Mouse (Mus musculus) adrenal gland, postnatal 25 days (tissue): ENCODE measurements around the gene Hs3st1. TPM values are rescaled to one million over a fixed set of nuclear protein-coding genes. Genes with fewer than 3 reads are reported as not detected.
A peak's percentile ranks its signal among the peaks of the same experiment; 100 is the strongest.

Experiments used
- DNase-seq: peaks from one replicate; pipeline ENCODE4 v3.0.0; 2021; ENCODE audit warnings: mixed read lengths
- total RNA-seq: library from RNA; stranded (reverse); gene quantifications from 2 replicates; pipeline ENCODE4 v1.2.3, GENCODE M21; 2021

Gene Hs3st1
- total RNA-seq, 1 experiment from 2014 or later: 36.1 TPM

- DNase-seq: no peak
Observed at GRCm38 (mm10) chr5:39643260-39643923, 111.9 kb downstream of the Hs3st1 start.

GRCm38 (mm10) chr5:39642222-39642770 lies 113.0 kb downstream of the Hs3st1 start:
- no peak for DNase-seq

- DNase-seq: peak; percentile 75
Observed at GRCm38 (mm10) chr5:39639438-39640177, 115.7 kb downstream of the Hs3st1 start.

GRCm38 (mm10) chr5:39638926-39639325 lies 116.3 kb downstream of the Hs3st1 start:
- DNase-seq: no peak

DNA sequence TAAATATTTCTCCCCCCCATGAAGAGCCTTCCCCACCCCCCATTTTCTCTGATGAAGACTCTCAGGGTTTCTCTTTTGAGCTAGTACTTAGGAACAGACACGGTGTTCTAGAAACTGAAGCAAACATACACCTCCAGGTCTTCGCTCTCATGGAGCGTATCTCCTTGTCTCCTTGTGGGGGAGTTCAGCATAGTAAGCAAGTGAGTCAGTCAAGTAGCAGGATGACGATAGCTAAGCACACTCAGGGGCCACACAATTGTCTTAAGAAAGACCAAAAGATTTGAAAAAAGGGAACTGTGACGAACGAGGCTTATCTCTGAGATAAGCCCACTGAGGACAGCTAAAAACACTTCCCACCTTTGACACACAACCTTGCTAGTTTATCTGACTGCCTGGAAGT lies 117.4 kb downstream of the Hs3st1 start:
- no peak for DNase-seq

- no peak for DNase-seq
Observed at GRCm38 (mm10) chr5:39636090-39636489, 119.2 kb downstream of the Hs3st1 start.

GRCm38 (mm10) chr5:39634300-39635047 lies 120.8 kb downstream of the Hs3st1 start:
- no peak for DNase-seq

DNA sequence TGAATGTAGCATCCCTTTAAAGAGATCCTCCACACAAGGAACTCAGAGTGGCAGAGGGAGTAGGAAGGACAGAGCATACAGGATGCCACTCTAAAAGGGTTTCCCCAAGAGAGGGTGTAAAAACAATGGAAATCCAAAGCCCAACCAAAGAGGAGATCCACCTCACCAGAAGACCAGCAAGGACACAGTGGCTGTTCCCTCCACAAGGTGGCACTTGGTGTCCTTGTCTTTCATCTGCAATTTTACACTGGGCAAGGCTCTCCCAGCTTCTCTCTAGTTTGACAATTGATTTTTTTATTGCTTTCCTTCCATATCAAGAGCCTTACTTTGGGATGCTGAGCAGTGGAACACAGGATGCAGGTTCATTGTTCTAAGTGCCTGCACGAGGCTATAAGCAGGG lies 122.1 kb downstream of the Hs3st1 start:
- DNase-seq: no peak

- no peak for DNase-seq
Observed at GRCm38 (mm10) chr5:39630841-39631240, 124.4 kb downstream of the Hs3st1 start.

- DNase-seq: no peak
Observed at GRCm38 (mm10) chr5:39625037-39625473, 130.2 kb downstream of the Hs3st1 start.

- DNase-seq: no peak
Observed at GRCm38 (mm10) chr5:39624218-39624590, 131.1 kb downstream of the Hs3st1 start.

DNA sequence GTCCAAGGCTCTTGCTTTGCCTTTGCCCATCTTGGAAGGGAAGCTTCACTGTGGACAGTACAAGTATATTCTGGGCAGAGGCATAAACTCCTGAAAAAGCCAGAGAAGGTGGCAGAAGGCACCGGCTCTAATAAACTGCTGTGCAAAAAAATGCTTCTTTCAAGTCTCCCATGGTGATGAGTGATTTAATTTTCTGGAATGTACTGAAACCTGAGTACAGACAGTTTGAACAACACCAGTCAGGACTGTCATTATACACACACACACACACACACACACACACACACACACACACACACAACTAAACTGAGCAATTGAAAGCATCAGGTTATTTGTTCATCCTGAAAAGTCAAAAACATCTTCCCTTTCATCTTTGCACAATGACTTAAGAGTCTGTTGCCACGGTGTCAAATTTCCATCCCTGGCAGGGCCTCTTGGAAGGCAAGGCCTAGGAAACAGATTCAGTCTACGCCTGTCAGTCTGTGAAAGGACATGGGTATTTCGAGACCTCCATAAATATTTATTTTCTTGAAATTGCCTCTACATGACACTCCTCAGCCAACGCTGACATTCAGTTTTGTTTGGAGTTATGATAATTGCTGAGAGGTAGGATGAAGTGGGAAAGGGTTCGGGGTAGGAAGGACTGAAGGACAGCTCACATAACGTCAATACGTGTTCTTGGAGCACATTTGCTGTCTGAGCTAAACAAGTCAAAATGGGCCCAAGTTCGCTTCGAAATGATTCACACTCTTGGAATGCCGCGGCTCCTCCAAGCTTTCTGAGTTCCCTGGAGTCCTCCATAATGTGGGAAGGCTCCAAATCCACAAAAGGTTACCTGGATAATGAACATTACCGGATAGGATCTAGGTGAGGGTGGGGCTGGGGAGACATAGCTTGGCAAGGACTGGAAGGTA lies 131.7 kb downstream of the Hs3st1 start:
- DNase-seq: no peak

DNA sequence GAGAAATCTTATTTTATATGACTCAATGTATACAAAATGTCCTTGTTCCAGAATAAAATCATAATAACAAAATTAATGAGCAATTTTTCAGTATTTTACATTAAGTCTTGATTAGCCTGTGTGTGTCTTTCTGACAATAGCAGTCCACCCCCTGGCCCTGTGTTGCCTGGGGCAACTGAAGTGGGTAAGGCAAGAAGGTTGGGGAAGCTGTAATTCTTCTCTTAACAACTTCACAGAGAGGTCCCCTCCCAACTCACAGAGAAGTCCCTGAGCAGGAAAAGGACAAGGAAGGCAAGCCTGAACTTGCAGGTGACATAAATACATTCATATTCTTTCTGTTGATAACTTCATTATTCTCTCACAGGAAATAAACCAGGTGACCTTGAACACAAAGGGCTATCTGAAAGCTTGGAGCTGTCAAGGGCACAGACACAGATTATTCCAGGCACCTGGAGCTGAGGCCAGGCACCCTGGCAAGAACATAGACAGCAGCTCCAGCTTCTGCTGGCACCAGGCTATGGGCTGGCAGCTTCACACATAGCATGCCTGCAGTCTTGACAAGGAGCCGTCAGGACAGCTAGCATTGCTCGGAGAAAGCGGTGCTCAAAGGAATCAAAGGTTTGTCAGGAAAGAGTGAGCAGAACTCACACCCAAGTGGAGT lies 134.9 kb downstream of the Hs3st1 start:
- no peak for DNase-seq

DNA sequence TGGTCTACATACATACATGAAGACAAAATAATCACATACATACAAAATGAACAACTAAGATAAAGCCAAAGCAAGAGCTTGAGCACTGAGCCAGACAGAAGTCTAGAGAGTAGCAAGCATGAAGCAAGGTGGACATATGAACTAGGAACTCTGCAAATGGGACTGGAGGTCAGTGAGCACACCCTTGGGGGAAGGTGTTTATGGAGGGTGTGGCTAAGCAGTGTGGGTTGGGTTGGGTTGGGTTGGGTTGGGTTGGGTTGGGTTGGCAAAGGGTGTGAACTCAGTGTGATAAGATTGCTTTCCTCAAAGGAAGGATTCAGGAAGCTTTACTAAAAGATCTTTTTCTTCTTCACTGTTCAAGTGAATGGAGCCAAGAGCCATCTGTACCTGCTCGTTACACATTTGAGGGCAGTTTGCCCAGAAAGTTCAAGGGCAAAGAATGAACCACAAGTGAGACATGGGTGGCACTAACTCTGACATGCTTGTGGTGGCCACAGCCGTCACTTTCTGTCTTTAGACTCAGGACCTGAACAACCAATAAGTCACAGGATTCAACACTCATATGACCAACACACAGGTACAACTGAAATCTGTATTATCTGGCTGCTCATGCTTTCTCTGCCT lies 137.8 kb downstream of the Hs3st1 start:
- no peak for DNase-seq

DNA sequence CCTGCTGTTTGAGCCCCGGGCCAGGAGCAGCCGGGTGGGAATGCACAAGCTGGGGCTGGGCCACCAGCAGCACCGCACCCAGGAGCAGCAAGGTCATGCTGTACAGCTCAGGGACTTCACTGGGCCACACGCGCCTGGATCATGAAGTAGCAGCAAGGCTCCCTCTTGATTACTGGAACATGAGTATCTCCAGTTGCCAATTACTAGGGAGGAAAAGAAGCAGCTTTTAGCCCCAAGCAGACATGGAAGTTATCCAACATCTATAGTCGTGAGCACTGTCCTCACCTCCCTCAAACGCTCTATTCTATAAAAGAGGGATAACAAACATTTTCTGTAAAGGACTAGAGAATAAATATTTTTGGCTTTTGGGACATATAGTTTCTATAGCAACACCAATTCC lies 140.1 kb downstream of the Hs3st1 start:
- no peak for DNase-seq

GRCm38 (mm10) chr5:39613534-39613933 lies 141.7 kb downstream of the Hs3st1 start:
- no peak for DNase-seq

DNA sequence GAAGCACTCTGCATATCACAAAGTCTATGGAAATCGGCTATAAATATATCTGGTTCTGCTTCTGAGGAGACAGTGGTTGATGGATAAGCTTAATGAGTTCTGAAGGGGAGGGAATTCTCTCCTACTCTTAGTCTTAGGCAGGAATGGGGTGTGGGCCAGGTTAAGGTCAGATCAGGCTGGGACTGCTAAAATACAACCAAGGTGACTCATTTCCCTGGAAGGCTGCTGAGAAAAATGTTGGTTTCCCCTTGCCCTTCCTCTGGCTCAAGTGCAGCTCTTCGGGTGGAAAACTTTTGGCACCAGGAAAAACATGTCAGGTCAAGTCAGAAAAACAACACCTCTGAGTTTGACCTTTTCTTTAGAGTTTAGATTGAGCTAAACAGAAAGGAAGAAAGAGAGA lies 143.0 kb downstream of the Hs3st1 start:
- DNase-seq: peak; percentile 5

- DNase-seq: no peak
Observed at GRCm38 (mm10) chr5:39608260-39608659, 147.0 kb downstream of the Hs3st1 start.

DNA sequence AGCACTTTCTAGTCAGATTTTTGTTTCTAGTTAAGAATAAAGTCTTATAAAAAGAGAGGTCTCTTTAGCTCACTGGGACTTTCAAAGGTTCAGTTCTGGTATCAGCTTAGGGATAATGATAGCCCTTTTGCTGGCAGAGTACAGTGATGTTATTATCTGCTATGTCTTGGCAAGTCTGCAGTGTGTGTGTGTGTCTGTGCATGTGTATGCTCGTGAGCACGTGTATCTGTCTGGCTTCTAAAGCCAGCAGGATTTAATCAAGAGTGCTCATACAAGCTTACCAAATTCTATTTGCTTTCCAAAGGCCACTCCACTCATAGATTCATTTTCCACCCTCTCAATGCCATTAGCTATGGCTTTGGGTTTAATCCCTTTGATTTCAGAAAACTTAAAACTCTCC lies 160.5 kb downstream of the Hs3st1 start:
- no peak for DNase-seq
